Mouse (Mus musculus) hindbrain, embryonic 12.5 days (tissue): Measurements from ENCODE around the gene Cisd2. TPM values are rescaled to one million over a fixed set of nuclear protein-coding genes. Genes with fewer than 3 reads are reported as not detected.

Experiments used
- ATAC-seq: fragments of 200-750 bp; cut with Nextera tagmentation; 2 replicates; pipeline ENCODE4 v1.8.0; 2017; ENCODE audit warnings: moderate TSS enrichment; ENCODE audit not compliant: low FRiP score
- H3K27ac ChIP-seq: fragments of 300-500 bp; sonication (generic); 2 replicates; pipeline ENCODE4 v1.5.1; 2016; ENCODE audit warnings: mild to moderate bottlenecking
- H3K27me3 ChIP-seq: fragments of 300-500 bp; sonication (generic); 2 replicates; pipeline ENCODE4 v1.6.1; 2016; ENCODE audit warnings: mild to moderate bottlenecking
- H3K36me3 ChIP-seq: fragments of 300-500 bp; sonication (generic); 2 replicates; pipeline ENCODE4 v1.6.1; 2016; ENCODE audit warnings: mild to moderate bottlenecking
- H3K4me1 ChIP-seq: fragments of 300-500 bp; sonication (generic); 2 replicates; pipeline ENCODE4 v1.6.1; 2016
- H3K4me2 ChIP-seq: fragments of 300-500 bp; sonication (generic); replicated peaks from 2 replicates; pipeline ENCODE4 v1.6.1; 2016; ENCODE audit warnings: mild to moderate bottlenecking
- H3K4me3 ChIP-seq: fragments of 300-500 bp; sonication (generic); 2 replicates; pipeline ENCODE4 v1.5.1; 2016; ENCODE audit warnings: mild to moderate bottlenecking
- H3K9ac ChIP-seq: fragments of 300-500 bp; sonication (generic); 2 replicates; pipeline ENCODE4 v1.6.1; 2016; ENCODE audit warnings: mild to moderate bottlenecking, moderate library complexity
- H3K9me3 ChIP-seq: fragments of 300-500 bp; sonication (generic); replicated peaks from 2 replicates; pipeline ENCODE4 v1.6.1; 2016; ENCODE audit warnings: mild to moderate bottlenecking
- WGBS: fragments of 180-500 bp; shearing (Covaris S2); methylation state at CpG from one replicate; pipeline ENCODE4 v1.1.7; 2016; 5-methylcytosine and 5-hydroxymethylcytosine counted together
- polyA plus RNA-seq: library from polyadenylated mRNA; unstranded; fragments of >200 nt; fragmentation: Nextera tagmentation; extraction: Ambion mirVana; gene quantifications from 2 replicates; pipeline ENCODE4 v1.2.1, GENCODE M21; 2016

Cisd2 gene
- polyA plus RNA-seq, 1 experiment from 2014 or later: 82.5 TPM

DNA sequence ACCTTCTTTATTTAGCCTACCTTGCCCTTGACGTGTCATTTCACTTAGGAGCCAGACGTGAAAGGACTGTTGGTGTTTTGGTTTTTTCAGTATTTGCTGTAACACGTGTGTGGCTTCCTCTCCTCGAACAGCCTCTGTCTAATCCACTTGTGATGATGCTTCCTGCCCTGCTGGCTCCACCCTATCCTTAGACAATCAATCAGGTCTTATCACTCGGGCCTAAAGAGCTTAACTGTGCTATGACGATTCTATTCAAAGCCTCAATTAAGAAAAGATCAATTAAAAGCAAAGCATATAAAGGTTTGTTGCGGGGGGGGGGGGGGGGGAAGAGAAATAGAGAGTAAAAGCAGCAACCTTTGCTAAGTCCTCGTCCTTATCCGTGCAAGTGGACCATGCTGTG is 16.4 kb downstream of the Cisd2 start:
- Histone ChIP-seq H3K9ac (no peak overlapping the region), H3K4me1 (peaks cover 5% of the 10 kb centered on the region), H3K27ac (no peak overlapping the region), H3K36me3 (peaks cover 26% of the 10 kb centered on the region), H3K4me2 (no peak overlapping the region), H3K4me3 (no peak overlapping the region), H3K27me3 (no peaks in the 10 kb centered on the region), H3K9me3 (no peaks in the 10 kb centered on the region)
- 88% methylated on average over 9 of the region's 9 CpGs for WGBS
- ATAC-seq: no peak

DNA sequence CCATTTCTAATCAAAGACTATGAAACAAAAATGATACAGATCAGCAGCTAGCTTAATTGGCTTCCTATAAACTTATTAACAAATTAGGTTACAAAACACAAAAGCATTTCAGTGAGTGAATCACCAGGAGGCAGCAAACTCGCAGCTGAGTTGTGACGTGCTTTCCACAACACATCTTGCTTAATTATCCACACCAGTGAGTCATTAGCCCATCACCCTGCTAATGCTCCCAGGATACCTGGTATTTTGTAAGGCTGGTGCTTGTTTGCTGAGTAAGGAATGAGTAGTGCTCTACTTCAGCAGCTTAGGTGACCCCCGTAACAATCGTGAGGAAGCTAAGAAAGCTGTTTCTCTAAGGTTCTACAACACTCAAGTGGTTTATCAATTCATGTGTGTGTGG is 19.1 kb downstream of the Cisd2 start:
- no peak for ATAC-seq
- H3K4me3 ChIP-seq: no peak overlapping the region
- H3K36me3 ChIP-seq: peaks cover 24% of the 10 kb centered on the region
- WGBS: 82% methylated on average over 4 of the region's 4 CpGs
- H3K27me3 ChIP-seq: no peaks in the 10 kb centered on the region
- H3K9me3 ChIP-seq: no peaks in the 10 kb centered on the region
- peaks cover 6% of the 10 kb centered on the region; the same call in 1 of the 2 replicates for H3K4me1 ChIP-seq
- H3K9ac ChIP-seq: no peak overlapping the region
- H3K4me2 ChIP-seq: no peak overlapping the region
- no peak overlapping the region for H3K27ac ChIP-seq

DNA sequence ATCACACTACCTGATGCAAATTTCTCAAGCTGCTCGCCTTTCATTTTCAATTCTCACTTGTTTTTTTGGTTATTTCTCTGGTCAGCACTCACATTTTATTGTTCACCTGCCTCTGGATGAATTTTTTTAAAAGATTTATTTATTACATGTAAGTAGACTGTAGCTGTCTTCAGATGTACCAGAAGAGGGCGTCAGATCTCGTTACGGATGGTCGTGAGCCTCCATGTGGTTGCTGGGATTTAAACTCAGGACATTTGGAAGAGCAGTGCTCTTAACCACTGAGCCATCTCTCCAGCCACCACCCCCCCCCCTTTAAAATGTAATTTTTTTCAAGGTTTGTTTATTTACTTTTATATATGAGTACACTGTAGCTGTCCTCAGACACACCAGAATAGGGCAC is 19.9 kb downstream of the Cisd2 start:
- Histone ChIP-seq H3K36me3 (peaks cover 20% of the 10 kb centered on the region), H3K27ac (no peak overlapping the region), H3K4me1 (peaks cover 6% of the 10 kb centered on the region; the same call in 1 of the 2 replicates), H3K4me3 (no peak overlapping the region), H3K9me3 (no peaks in the 10 kb centered on the region), H3K9ac (no peak overlapping the region), H3K27me3 (no peaks in the 10 kb centered on the region), H3K4me2 (no peak overlapping the region)
- 71% methylated on average over 5 of the region's 5 CpGs for WGBS
- no peak for ATAC-seq

DNA sequence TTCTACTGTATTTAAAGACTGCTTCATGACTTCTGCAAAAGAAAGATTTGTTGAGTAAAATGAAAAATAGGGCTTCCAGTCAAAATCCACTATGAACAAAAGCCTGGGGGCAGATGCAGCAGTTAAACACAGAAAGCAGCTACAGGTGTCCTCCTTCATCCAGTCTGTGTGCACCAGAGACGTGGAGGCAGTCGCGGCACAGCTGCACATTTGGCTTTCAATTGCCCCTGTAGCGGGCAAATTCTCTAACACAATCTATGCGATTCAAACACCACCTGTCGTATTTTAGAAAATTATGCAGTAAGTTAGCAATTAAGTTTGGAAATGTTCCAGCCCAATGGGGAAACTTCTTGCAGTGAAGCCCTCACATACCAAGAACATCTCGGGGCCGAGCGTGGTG is 20.5 kb downstream of the Cisd2 start:
- Histone ChIP-seq H3K27ac (no peak overlapping the region), H3K4me2 (no peak overlapping the region), H3K36me3 (peaks cover 17% of the 10 kb centered on the region), H3K4me1 (peaks cover 6% of the 10 kb centered on the region; the same call in 1 of the 2 replicates), H3K9ac (no peak overlapping the region), H3K4me3 (no peak overlapping the region), H3K9me3 (no peaks in the 10 kb centered on the region), H3K27me3 (no peaks in the 10 kb centered on the region)
- 85% methylated on average over 9 of the region's 9 CpGs for WGBS
- ATAC-seq: no peak

DNA sequence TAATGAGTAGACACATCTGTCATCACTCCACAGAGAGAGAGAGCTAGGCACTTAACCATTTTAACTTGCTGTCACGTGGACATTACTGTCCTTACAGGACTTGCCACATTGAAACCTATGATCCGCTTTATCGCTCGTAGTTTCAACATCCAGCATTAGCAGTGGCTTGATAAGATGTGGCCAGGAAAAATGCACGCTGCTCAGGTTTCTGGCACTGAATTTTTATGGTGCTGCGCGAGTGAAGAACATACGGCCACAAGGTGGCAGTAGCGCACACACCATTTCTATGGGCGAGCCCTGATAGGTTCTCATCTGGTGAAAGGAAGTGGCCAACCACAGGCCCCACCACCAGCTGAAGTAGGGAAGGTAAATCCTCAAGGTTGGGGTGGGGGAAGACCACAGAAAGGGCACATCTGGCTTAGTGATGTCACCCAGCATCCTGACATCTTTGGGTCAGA is 21.5 kb downstream of the Cisd2 start:
- 12% methylated on average over 10 of the region's 10 CpGs for WGBS
- peak; percentile 76 for ATAC-seq
- Histone ChIP-seq H3K27me3 (no peaks in the 10 kb centered on the region), H3K9ac (no peak overlapping the region), H3K4me3 (no peak overlapping the region), H3K27ac (no peak overlapping the region), H3K9me3 (no peaks in the 10 kb centered on the region), H3K4me2 (no peak overlapping the region), H3K4me1 (peaks cover 6% of the 10 kb centered on the region; the same call in 1 of the 2 replicates), H3K36me3 (peaks cover 16% of the 10 kb centered on the region)

DNA sequence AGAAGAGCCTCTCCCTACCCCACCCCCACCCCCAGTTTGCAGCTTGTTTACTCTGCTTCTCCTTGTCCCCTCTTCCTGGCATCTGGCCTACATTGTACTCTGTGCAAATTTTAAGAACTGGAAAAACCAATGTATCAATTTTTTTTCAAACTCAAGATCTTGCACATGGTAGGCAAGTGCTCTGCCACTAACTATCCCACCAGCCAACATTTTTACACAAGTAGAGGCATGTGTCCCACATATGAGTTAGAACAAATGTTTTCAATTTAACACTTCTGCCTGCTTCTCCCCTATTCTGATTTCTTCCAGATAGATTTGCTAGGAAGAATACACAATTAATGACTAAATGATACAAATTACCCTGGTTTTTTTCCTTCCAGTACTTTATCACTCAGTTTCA is 26.6 kb downstream of the Cisd2 start:
- H3K27ac ChIP-seq: no peak overlapping the region
- ATAC-seq: no peak

DNA sequence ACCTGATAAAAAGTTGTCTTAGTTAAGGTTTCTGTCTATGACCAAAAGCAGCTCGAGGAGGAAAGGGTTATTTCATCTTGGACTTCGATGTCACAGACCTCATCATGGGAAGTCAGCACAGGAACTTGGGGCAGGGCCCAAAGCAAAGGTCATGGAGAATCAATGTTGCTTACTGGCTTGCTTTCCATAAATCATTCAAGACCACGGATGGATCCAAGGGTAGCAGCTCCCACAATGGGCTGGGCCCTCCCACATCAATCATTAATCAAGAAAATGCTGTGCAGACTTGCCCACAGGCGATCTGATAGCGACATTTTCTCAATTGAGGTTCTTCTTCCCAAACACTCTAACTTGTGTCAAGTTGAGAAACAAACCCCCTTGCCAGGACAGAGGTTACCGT is 27.6 kb downstream of the Cisd2 start:
- H3K9ac ChIP-seq: no peak overlapping the region
- no peak overlapping the region for H3K4me3 ChIP-seq
- peaks cover 6% of the 10 kb centered on the region; the same call in 1 of the 2 replicates for H3K4me1 ChIP-seq
- no peaks in the 10 kb centered on the region for H3K9me3 ChIP-seq
- no peaks in the 10 kb centered on the region for H3K27me3 ChIP-seq
- H3K36me3 ChIP-seq: no peaks in the 10 kb centered on the region
- ATAC-seq: no peak
- H3K4me2 ChIP-seq: no peak overlapping the region
- WGBS: 46% methylated on average over 6 of the region's 6 CpGs
- no peak overlapping the region for H3K27ac ChIP-seq

More for the DNA sequence above, 26.6 kb downstream of the Cisd2 start:
- peaks cover 6% of the 10 kb centered on the region; the same call in 1 of the 2 replicates for H3K4me1 ChIP-seq
- H3K4me2 ChIP-seq: no peak overlapping the region
- no peaks in the 10 kb centered on the region for H3K9me3 ChIP-seq
- no peak overlapping the region for H3K9ac ChIP-seq
- no peak overlapping the region for H3K4me3 ChIP-seq
- no peaks in the 10 kb centered on the region for H3K27me3 ChIP-seq
- no peaks in the 10 kb centered on the region for H3K36me3 ChIP-seq

DNA sequence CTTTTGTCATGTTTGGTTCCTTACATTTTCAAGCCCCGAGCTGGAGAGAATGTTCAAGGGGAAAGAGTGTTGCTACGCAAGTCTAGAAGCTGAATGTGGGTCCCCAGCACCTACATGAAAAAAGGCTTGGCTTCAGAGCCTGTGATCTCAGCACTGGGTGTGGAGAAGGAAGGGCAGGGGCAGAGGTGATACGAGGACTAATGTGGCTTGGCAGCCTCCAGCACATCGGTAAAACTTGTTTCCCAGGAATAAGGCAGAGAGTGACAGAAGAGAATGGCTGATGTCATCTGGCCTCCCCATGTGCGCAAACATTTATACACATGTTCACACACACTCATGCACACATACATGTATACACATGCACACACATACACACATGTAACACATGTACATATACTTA is 28.6 kb downstream of the Cisd2 start:
- peaks cover 4% of the 10 kb centered on the region; the same call in 1 of the 2 replicates for H3K4me1 ChIP-seq
- ATAC-seq: no peak
- H3K27me3 ChIP-seq: no peaks in the 10 kb centered on the region
- H3K4me3 ChIP-seq: no peak overlapping the region
- 86% methylated on average over 5 of the region's 5 CpGs for WGBS
- no peaks in the 10 kb centered on the region for H3K36me3 ChIP-seq
- H3K27ac ChIP-seq: no peak overlapping the region
- H3K4me2 ChIP-seq: no peak overlapping the region
- no peak overlapping the region for H3K9ac ChIP-seq
- no peaks in the 10 kb centered on the region for H3K9me3 ChIP-seq

DNA sequence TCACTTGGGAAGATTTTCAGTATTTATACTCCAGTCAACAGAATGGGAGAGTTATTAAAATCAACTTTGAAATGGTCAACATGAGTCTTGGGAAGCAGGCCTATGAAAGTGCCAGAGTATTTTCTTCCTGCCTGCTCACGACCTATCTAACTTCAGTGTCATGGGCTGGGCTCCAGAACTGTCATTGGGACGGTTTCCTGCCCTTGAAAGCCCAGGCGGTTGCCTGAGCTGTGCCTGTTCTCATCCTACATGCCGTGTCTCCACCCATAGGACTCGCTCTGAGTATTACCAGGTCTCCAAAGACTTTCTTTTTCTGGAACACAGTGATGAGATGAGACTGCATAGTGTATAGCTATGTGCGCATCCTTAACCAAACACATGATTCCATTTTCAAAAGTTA is 30.5 kb downstream of the Cisd2 start:
- Histone ChIP-seq H3K27me3 (no peaks in the 10 kb centered on the region), H3K4me3 (no peak overlapping the region), H3K36me3 (no peaks in the 10 kb centered on the region), H3K27ac (no peak overlapping the region), H3K4me1 (no peaks in the 10 kb centered on the region), H3K9ac (no peak overlapping the region), H3K4me2 (no peak overlapping the region), H3K9me3 (no peaks in the 10 kb centered on the region)
- WGBS: 79% methylated on average over 6 of the region's 6 CpGs
- ATAC-seq: no peak

DNA sequence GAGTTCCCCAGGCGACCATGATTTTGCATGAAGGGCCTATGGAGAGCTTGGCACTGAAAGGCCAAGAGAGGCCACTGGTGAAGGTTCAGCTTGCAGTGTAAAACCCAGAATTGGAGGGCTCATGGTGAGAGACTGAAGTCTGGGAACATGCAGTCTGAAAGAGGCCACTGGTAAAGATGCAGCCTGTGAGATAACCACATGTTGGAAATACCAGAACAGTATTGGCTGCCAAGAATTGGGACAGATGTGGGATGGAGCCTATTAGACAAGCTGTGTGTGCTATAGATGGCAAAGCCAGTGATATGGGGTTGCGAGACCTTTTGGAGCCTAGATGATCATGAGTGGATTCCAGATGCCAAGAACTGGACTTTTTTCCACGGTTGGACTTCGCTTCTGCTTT is 43.9 kb downstream of the Cisd2 start:
- Histone ChIP-seq H3K4me1 (no peaks in the 10 kb centered on the region), H3K9me3 (no peaks in the 10 kb centered on the region), H3K4me2 (no peak overlapping the region), H3K27ac (no peak overlapping the region), H3K36me3 (no peaks in the 10 kb centered on the region), H3K27me3 (no peaks in the 10 kb centered on the region), H3K9ac (no peak overlapping the region), H3K4me3 (no peak overlapping the region)
- ATAC-seq: no peak
- WGBS: 94% methylated on average over 4 of the region's 4 CpGs

DNA sequence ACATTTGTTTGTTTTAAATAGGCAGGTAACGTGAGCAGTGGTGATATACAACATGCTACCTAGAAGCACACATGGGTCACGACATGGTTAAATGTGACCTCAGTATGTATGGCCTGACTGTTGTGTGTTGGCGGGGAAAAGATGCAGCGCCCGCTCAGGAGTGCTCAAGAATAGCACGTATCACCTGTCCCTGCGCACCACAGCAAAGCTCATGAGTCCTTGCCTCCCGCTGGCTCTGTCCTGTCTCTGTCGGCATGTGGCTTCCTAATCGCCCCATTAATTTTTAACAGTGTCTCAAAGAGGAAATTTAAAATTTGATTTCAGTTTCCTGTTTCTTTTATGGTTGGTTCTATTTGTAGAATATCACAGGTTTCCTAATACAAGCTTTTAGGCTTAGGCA is 46.3 kb downstream of the Cisd2 start:
- no peaks in the 10 kb centered on the region for H3K27me3 ChIP-seq
- ATAC-seq: no peak
- H3K4me1 ChIP-seq: no peaks in the 10 kb centered on the region
- 84% methylated on average over 10 of the region's 10 CpGs for WGBS
- H3K9ac ChIP-seq: no peak overlapping the region
- no peak overlapping the region for H3K4me2 ChIP-seq
- H3K9me3 ChIP-seq: no peaks in the 10 kb centered on the region
- H3K4me3 ChIP-seq: no peak overlapping the region
- H3K36me3 ChIP-seq: no peaks in the 10 kb centered on the region
- H3K27ac ChIP-seq: no peak overlapping the region

DNA sequence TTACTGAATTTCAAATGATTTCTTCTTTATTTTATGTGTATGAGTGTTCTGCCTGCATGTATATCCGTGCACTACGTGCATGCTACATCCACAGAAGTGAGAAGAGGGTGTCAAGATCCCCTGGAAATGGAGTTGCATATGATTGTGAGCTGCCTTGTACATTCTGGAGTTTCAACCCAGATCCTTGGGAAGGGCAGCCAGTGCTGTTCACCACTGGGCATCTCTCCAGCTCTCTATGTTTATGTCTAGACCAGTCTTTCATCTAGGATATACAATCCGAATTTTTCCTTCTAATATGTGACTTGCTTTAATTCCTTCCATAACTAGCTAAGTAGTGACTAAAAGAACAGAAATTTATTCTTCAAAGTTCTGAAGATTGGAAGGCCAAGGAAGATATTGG is 47.9 kb downstream of the Cisd2 start:
- 80% methylated on average over 3 of the region's 3 CpGs for WGBS
- no peak for ATAC-seq

DNA sequence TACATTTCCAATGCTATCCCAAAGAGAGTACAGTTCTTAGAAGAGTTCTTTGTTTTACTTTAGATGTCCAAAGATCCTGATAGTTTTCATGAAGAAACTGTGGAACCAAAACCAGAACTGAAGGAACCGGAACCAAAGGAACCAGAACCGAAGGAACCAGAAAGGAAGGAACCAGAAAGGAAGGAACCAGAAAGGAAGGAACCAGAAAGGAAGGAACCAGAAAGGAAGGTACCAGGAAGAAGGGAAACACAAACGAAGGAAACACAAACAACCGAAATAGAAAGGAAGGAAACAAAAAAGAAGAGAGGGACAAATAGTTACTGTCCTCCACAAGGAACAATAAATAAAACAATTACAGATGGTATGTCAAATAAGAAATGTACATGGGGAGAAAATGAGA is 66.3 kb downstream of the Cisd2 start:
- Histone ChIP-seq H3K4me2 (no peak overlapping the region), H3K9me3 (no peaks in the 10 kb centered on the region), H3K27me3 (no peaks in the 10 kb centered on the region), H3K9ac (no peak overlapping the region), H3K27ac (no peak overlapping the region), H3K36me3 (no peaks in the 10 kb centered on the region), H3K4me3 (no peak overlapping the region), H3K4me1 (no peaks in the 10 kb centered on the region)
- ATAC-seq: no peak
- 91% methylated on average over 4 of the region's 4 CpGs for WGBS

More for the DNA sequence above, 47.9 kb downstream of the Cisd2 start:
- Histone ChIP-seq H3K9me3 (no peaks in the 10 kb centered on the region), H3K9ac (no peak overlapping the region), H3K27ac (no peak overlapping the region), H3K4me3 (no peak overlapping the region), H3K36me3 (no peaks in the 10 kb centered on the region), H3K4me2 (no peak overlapping the region), H3K4me1 (no peaks in the 10 kb centered on the region), H3K27me3 (no peaks in the 10 kb centered on the region)
